Mouse (Mus musculus) macrophage (primary cell): ENCODE data around the gene Faim2. TPM values are rescaled to one million over a fixed set of nuclear protein-coding genes. Genes with fewer than 3 reads are reported as not detected.

Experiments
- H3K27ac ChIP-seq: fragments of 350-480 bp; formaldehyde crosslinking; 2 replicates; pipeline ENCODE4 v1.9.0; 2021
- H3K36me3 ChIP-seq: fragments of 350-480 bp; formaldehyde crosslinking; 2 replicates; pipeline ENCODE4 v1.9.0; 2021; ENCODE audit errors: inconsistent target
- H3K4me3 ChIP-seq: fragments of 350-480 bp; formaldehyde crosslinking; 2 replicates; pipeline ENCODE4 v1.9.0; 2021; ENCODE audit errors: inconsistent target
- H3K79me2 ChIP-seq: fragments of 350-480 bp; formaldehyde crosslinking; 2 replicates; pipeline ENCODE4 v1.9.0; 2021; ENCODE audit errors: inconsistent target
- WGBS: methylation state at CpG from one replicate; pipeline ENCODE4 v1.1.7; 2026; ENCODE audit warnings: inconsistent platforms; ENCODE audit not compliant: missing documents; 5-methylcytosine and 5-hydroxymethylcytosine counted together
- polyA plus RNA-seq: library from polyadenylated mRNA; stranded (reverse); fragments of 250-400 nt; gene quantifications from 3 replicates; pipeline ENCODE4 v1.2.4, GENCODE M21; 2018; ENCODE audit warnings: inconsistent platforms

Gene Faim2
- polyA plus RNA-seq, 1 experiment from 2014 or later, result not detected

GRCm38 (mm10) chr15:99526681-99527080 lies 1.3 kb downstream of the Faim2 start:
- no peak overlapping the region for H3K27ac ChIP-seq
- no peak overlapping the region for H3K4me3 ChIP-seq
- no peaks in the 10 kb centered on the region for H3K36me3 ChIP-seq
- 14% methylated on average over 2 of the region's 2 CpGs for WGBS
- no peaks in the 10 kb centered on the region for H3K79me2 ChIP-seq

- H3K36me3 ChIP-seq, result no peaks in the 10 kb centered on the region
- no peak overlapping the region for H3K4me3 ChIP-seq
- WGBS, result 65% methylated on average over 7 of the region's 7 CpGs
- H3K27ac ChIP-seq, result no peak overlapping the region
- no peaks in the 10 kb centered on the region for H3K79me2 ChIP-seq
These were observed 7.7 kb downstream of the Faim2 start for GRCm38 (mm10) chr15:99520306-99520705.

- 92% methylated on average over 9 of the region's 9 CpGs for WGBS
- Histone ChIP-seq H3K36me3 (no peaks in the 10 kb centered on the region), H3K27ac (no peak overlapping the region), H3K4me3 (no peak overlapping the region), H3K79me2 (no peaks in the 10 kb centered on the region)
These were observed 8.3 kb downstream of the Faim2 start for GRCm38 (mm10) chr15:99519626-99520025.

- WGBS, result 81% methylated on average over 7 of the region's 7 CpGs
- H3K79me2 ChIP-seq, result no peaks in the 10 kb centered on the region
- no peak overlapping the region for H3K27ac ChIP-seq
- no peaks in the 10 kb centered on the region for H3K36me3 ChIP-seq
- H3K4me3 ChIP-seq, result no peak overlapping the region
These were observed 10.2 kb downstream of the Faim2 start for GRCm38 (mm10) chr15:99517715-99518114.

GRCm38 (mm10) chr15:99516715-99517114 lies 11.2 kb downstream of the Faim2 start:
- H3K4me3 ChIP-seq, result no peak overlapping the region
- 66% methylated on average over 8 of the region's 8 CpGs for WGBS
- no peak overlapping the region for H3K27ac ChIP-seq
- H3K79me2 ChIP-seq, result no peaks in the 10 kb centered on the region
- H3K36me3 ChIP-seq, result no peaks in the 10 kb centered on the region

GRCm38 (mm10) chr15:99511797-99512525 lies 16.0 kb downstream of the Faim2 start:
- WGBS, result 93% methylated on average over 15 of the region's 15 CpGs
- Histone ChIP-seq H3K27ac (no peak overlapping the region), H3K4me3 (no peak overlapping the region), H3K36me3 (no peaks in the 10 kb centered on the region), H3K79me2 (no peaks in the 10 kb centered on the region)

- 80% methylated on average over 3 of the region's 3 CpGs for WGBS
- Histone ChIP-seq H3K36me3 (no peaks in the 10 kb centered on the region), H3K27ac (no peak overlapping the region), H3K4me3 (no peak overlapping the region), H3K79me2 (no peaks in the 10 kb centered on the region)
These were observed 17.3 kb downstream of the Faim2 start for GRCm38 (mm10) chr15:99510621-99511020.

- WGBS, result 64% methylated on average over 6 of the region's 7 CpGs
- Histone ChIP-seq H3K36me3 (no peaks in the 10 kb centered on the region), H3K4me3 (no peak overlapping the region), H3K27ac (no peak overlapping the region), H3K79me2 (no peaks in the 10 kb centered on the region)
These were observed 18.1 kb downstream of the Faim2 start for GRCm38 (mm10) chr15:99509840-99510239.

GRCm38 (mm10) chr15:99505324-99506095 lies 22.5 kb downstream of the Faim2 start:
- Histone ChIP-seq H3K36me3 (no peaks in the 10 kb centered on the region), H3K27ac (no peak overlapping the region), H3K79me2 (no peaks in the 10 kb centered on the region), H3K4me3 (no peak overlapping the region)
- 85% methylated on average over 15 of the region's 15 CpGs for WGBS

- H3K27ac ChIP-seq, result no peak overlapping the region
- no peaks in the 10 kb centered on the region for H3K79me2 ChIP-seq
- WGBS, result 89% methylated on average over 5 of the region's 5 CpGs
- no peaks in the 10 kb centered on the region for H3K36me3 ChIP-seq
- no peak overlapping the region for H3K4me3 ChIP-seq
These were observed 24.7 kb downstream of the Faim2 start for GRCm38 (mm10) chr15:99503256-99503655.

GRCm38 (mm10) chr15:99502311-99502831 lies 25.6 kb downstream of the Faim2 start:
- WGBS, result 90% methylated on average over 12 of the region's 12 CpGs
- Histone ChIP-seq H3K4me3 (no peak overlapping the region), H3K36me3 (no peaks in the 10 kb centered on the region)

GRCm38 (mm10) chr15:99501292-99502260 lies 26.4 kb downstream of the Faim2 start:
- 93% methylated on average over 20 of the region's 20 CpGs for WGBS
- no peak overlapping the region for H3K4me3 ChIP-seq
- H3K27ac ChIP-seq, result no peak overlapping the region
- no peaks in the 10 kb centered on the region for H3K36me3 ChIP-seq
- no peaks in the 10 kb centered on the region for H3K79me2 ChIP-seq

More at GRCm38 (mm10) chr15:99502311-99502831, 25.6 kb downstream of the Faim2 start:
- Histone ChIP-seq H3K79me2 (no peaks in the 10 kb centered on the region), H3K27ac (no peak overlapping the region)

GRCm38 (mm10) chr15:99500320-99500719 lies 27.6 kb downstream of the Faim2 start:
- H3K36me3 ChIP-seq, result no peaks in the 10 kb centered on the region
- no peak overlapping the region for H3K27ac ChIP-seq
- no peak overlapping the region for H3K4me3 ChIP-seq
- 48% methylated on average over 5 of the region's 5 CpGs for WGBS
- H3K79me2 ChIP-seq, result no peaks in the 10 kb centered on the region

- H3K4me3 ChIP-seq, result no peak overlapping the region
- no peaks in the 10 kb centered on the region for H3K36me3 ChIP-seq
- no peak overlapping the region for H3K27ac ChIP-seq
- 76% methylated on average over 6 of the region's 6 CpGs for WGBS
- no peaks in the 10 kb centered on the region for H3K79me2 ChIP-seq
These were observed 28.2 kb downstream of the Faim2 start for GRCm38 (mm10) chr15:99499726-99500125.
